Mouse (Mus musculus) stomach, embryonic 16.5 days (tissue): ENCODE results near the gene Gemin2. TPM values are rescaled to one million over a fixed set of nuclear protein-coding genes. Genes with fewer than 3 reads are reported as not detected.
"Not testable (repeated sequence)": the region's sequence is repeated elsewhere in the genome, so short reads cannot be mapped to it uniquely, and the experiment has no call there.

Experiments used
- ATAC-seq: fragments of 200-750 bp; cut with Nextera tagmentation; 2 replicates; pipeline ENCODE4 v1.8.0; 2017; ENCODE audit warnings: moderate number of reproducible peaks, moderate TSS enrichment; ENCODE audit not compliant: insufficient read depth, low FRiP score
- H3K27ac ChIP-seq: fragments of 300-500 bp; sonication (generic); 2 replicates; pipeline ENCODE4 v1.5.1; 2014; ENCODE audit warnings: low read length
- H3K27me3 ChIP-seq: fragments of 300-500 bp; sonication (generic); 2 replicates; pipeline ENCODE4 v1.6.1; 2014; ENCODE audit warnings: low read length, control low read depth, mixed read lengths; ENCODE audit not compliant: control insufficient read depth, insufficient read depth
- H3K36me3 ChIP-seq: fragments of 300-500 bp; sonication (generic); 2 replicates; pipeline ENCODE4 v1.6.1; 2014; ENCODE audit warnings: low read length; ENCODE audit not compliant: control insufficient read depth, insufficient read depth
- H3K4me1 ChIP-seq: fragments of 300-500 bp; sonication (generic); 2 replicates; pipeline ENCODE4 v1.6.1; 2014; ENCODE audit warnings: low read length, control low read depth, mixed read lengths; ENCODE audit not compliant: control insufficient read depth, insufficient read depth
- H3K4me2 ChIP-seq: fragments of 300-500 bp; sonication (generic); 2 replicates; pipeline ENCODE4 v1.6.1; 2014; ENCODE audit warnings: low read depth, low read length, mixed read lengths
- H3K4me3 ChIP-seq: fragments of 300-500 bp; sonication (generic); replicated peaks from 2 replicates; pipeline ENCODE4 v1.5.1; 2014; ENCODE audit warnings: mild to moderate bottlenecking, low read length
- H3K9ac ChIP-seq: fragments of 300-500 bp; sonication (generic); 2 replicates; pipeline ENCODE4 v1.6.1; 2014; ENCODE audit warnings: low read length
- H3K9me3 ChIP-seq: fragments of 300-500 bp; sonication (generic); replicated peaks from 2 replicates; pipeline ENCODE4 v1.6.1; 2016; ENCODE audit warnings: low read length, control low read depth; ENCODE audit not compliant: control insufficient read depth
- WGBS: fragments of 180-500 bp; shearing (Covaris S2); extraction: QIAGEN DNeasy Blood & Tissue Kit; methylation state at CpG from one replicate; pipeline ENCODE4 v1.1.7; 2014; 5-methylcytosine and 5-hydroxymethylcytosine counted together
- polyA plus RNA-seq: library from polyadenylated mRNA; unstranded; fragments of >200 nt; fragmentation: Nextera tagmentation; extraction: Ambion mirVana; gene quantifications from 2 replicates; pipeline ENCODE4 v1.2.1, GENCODE M21; 2015

Gene Gemin2
- polyA plus RNA-seq: 21.3 and 25.7 TPM in 2 replicates

DNA sequence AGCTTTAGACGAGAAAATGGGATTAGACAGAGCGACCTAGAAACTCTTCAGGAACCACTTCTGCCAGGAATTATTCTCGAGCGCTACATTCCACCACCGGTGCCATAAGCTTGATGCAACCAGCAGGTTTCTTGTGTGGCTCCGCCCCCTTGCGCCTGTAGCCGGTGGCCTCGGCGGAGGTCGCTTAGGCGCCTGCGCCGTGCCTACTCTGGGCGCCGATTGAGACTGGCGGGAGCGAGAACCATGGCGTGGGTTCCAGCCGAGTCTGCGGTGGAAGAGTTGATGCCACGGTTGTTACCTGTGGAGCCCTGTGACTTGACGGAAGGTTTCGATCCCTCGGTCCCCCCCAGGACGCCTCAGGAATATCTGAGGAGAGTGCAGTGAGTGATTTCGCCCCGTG, at the start of gene Gemin2:
Gene Gemin2 (plus strand): TSS at position 160 of the 400 bp plus-strand sequence.
- ATAC-seq: peak; percentile 71
- H3K4me2 ChIP-seq: peak within 1 kb of the TSS; percentile 90
- H3K4me3 ChIP-seq: peak within 1 kb of the TSS; percentile 92
- H3K27ac ChIP-seq: peak within 1 kb of the TSS; percentile 92
- no peaks in the 10 kb centered on the region for H3K27me3 ChIP-seq
- H3K9me3 ChIP-seq: no peaks in the 10 kb centered on the region
- H3K9ac ChIP-seq: peak within 1 kb of the TSS; percentile 87
- H3K36me3 ChIP-seq: no peaks in the 10 kb centered on the region
- WGBS: under 1% methylated on average over 28 of the region's 28 CpGs
- peaks cover 21% of the 10 kb centered on the region for H3K4me1 ChIP-seq

DNA sequence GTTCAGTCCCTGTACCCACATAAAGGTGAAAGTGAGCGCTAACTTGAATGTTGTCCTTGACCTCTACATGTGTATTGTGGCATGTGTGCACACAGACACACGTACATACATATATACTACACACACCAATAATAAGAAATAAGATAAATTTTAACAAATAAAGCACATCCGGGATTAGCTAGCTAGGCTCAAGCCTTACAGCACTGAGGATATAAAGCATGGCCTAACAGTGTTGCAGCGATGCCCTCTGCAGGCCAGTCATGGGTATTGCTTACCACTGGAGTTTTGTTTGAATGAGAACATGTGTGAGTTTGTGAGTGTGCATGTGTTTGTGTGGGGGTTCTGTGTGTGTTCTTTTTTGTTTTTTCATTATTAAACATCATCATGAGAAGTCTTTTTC, 48.6 kb upstream of the Gemin2 start:
- no peak overlapping the region for H3K27ac ChIP-seq
- H3K36me3 ChIP-seq: peaks cover 35% of the 10 kb centered on the region; the same call in 1 of the 2 replicates
- no peaks in the 10 kb centered on the region for H3K9me3 ChIP-seq
- no peak for ATAC-seq
- H3K27me3 ChIP-seq: no peaks in the 10 kb centered on the region
- H3K4me1 ChIP-seq: no peaks in the 10 kb centered on the region
- H3K4me2 ChIP-seq: no peak overlapping the region
- no peak overlapping the region for H3K4me3 ChIP-seq
- H3K9ac ChIP-seq: no peak overlapping the region
- WGBS: 67% methylated on average over 4 of the region's 4 CpGs

DNA sequence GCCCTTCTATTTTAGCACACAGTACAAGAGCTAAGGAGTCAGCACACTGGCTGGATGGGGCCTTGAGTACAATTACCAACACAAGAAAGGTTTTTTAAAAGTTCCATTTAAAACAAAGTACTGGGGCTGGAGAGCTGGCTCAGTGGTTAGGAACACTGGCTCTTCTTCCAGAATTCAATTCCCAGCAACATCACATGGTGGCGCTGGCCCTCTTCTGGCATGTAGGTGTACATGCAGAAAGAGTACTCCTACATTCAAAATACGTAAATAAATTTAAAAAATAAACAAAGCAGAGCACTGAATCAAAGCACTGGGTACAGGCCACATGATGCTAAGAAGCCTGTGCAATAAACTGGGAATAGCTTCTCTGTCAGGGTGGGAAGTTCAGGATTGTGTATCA, 36.2 kb upstream of the Gemin2 start:
- ATAC-seq: no peak
- no peak overlapping the region for H3K9ac ChIP-seq
- no peaks in the 10 kb centered on the region for H3K27me3 ChIP-seq
- no peaks in the 10 kb centered on the region for H3K4me1 ChIP-seq
- H3K4me2 ChIP-seq: no peak overlapping the region
- peaks cover 23% of the 10 kb centered on the region for H3K36me3 ChIP-seq
- no peak overlapping the region for H3K4me3 ChIP-seq
- no peak overlapping the region for H3K27ac ChIP-seq
- no peaks in the 10 kb centered on the region for H3K9me3 ChIP-seq
- 84% methylated on average over 2 of the region's 2 CpGs for WGBS

DNA sequence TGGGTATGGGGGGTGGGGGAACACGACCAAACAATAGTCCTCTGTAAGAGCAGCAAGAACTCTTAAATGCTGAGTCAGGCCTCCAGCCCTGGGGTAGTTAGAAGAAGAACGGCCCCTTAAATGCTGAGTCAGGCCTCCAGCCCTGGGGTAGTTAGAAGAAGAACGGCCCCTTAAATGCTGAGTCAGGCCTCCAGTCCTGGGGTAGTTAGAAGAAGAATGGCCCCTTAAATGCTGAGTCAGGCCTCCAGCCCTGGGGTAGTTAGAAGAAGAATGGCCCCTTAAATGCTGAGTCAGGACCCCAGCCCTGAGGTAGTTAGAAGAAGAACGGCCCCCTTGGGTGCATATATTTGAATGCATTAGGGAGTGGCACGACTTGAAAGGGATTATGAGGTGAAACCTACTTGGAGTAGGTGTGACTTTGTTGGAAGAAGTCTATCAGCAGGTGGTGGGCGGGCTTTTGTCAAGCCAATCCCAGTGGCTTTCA, 32.0 kb upstream of the Gemin2 start:
- not testable (repeated sequence) for H3K4me2 ChIP-seq, H3K4me3 ChIP-seq, ATAC-seq, H3K27ac ChIP-seq, H3K27me3 ChIP-seq, H3K9ac ChIP-seq, H3K4me1 ChIP-seq, H3K9me3 ChIP-seq
- WGBS: 74% methylated on average over 6 of the region's 6 CpGs
- H3K36me3 ChIP-seq: peaks cover 35% of the 10 kb centered on the region

DNA sequence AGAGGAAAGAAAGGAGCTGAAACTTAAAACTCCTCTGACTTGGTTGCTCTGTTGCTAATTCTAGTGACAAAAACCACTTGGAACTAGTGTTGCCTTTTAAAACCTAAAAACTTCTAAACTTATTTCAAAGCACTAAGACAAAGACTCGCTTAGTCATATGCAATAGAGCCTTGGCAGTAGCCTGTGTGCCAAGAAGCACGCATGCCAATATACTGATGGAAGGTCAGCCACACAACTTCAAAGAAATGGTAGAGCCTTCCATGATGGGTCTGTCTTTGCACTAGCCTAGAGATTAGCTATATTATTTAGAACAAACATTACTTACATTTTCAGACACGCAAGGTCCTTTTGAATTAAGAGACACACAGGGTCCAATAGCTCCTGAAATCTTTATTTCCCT, 27.4 kb upstream of the Gemin2 start:
- H3K36me3 ChIP-seq: peaks cover 18% of the 10 kb centered on the region; the same call in 1 of the 2 replicates
- H3K9me3 ChIP-seq: no peaks in the 10 kb centered on the region
- no peaks in the 10 kb centered on the region for H3K4me1 ChIP-seq
- no peak overlapping the region for H3K9ac ChIP-seq
- H3K27me3 ChIP-seq: no peaks in the 10 kb centered on the region
- H3K4me3 ChIP-seq: no peak overlapping the region
- no peak overlapping the region for H3K4me2 ChIP-seq
- no peak overlapping the region for H3K27ac ChIP-seq
- WGBS: 98% methylated on average over 3 of the region's 3 CpGs
- no peak for ATAC-seq

DNA sequence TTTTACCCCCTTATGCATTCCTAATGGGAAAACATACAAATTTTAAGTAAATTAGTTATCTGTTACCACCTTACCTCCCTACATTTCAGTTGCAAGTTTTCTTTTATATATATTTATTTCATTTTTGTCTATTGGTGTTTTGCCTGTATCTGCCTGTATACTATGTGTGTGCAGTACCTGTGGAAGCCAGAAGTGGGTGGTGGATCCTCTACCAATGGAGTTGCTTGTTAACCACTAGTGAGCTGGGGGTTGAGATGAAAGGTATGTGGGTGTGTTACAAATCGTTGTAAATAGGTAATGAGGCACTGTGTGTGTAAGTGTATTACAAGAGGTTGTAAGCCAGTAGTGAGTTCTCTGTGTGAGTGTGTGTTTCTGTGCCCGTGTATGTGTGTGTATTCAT, 2.7 kb upstream of the Gemin2 start:
- no peaks in the 10 kb centered on the region for H3K9me3 ChIP-seq
- peak overlapping the region; percentile 92 for H3K4me3 ChIP-seq
- no peak overlapping the region for H3K27ac ChIP-seq
- peaks cover 12% of the 10 kb centered on the region for H3K36me3 ChIP-seq
- H3K4me2 ChIP-seq: peak overlapping the region; percentile 81
- peaks cover 27% of the 10 kb centered on the region for H3K4me1 ChIP-seq
- no peak for ATAC-seq
- no peak overlapping the region for H3K9ac ChIP-seq
- H3K27me3 ChIP-seq: no peaks in the 10 kb centered on the region
- WGBS: 68% methylated on average over 2 of the region's 2 CpGs

DNA sequence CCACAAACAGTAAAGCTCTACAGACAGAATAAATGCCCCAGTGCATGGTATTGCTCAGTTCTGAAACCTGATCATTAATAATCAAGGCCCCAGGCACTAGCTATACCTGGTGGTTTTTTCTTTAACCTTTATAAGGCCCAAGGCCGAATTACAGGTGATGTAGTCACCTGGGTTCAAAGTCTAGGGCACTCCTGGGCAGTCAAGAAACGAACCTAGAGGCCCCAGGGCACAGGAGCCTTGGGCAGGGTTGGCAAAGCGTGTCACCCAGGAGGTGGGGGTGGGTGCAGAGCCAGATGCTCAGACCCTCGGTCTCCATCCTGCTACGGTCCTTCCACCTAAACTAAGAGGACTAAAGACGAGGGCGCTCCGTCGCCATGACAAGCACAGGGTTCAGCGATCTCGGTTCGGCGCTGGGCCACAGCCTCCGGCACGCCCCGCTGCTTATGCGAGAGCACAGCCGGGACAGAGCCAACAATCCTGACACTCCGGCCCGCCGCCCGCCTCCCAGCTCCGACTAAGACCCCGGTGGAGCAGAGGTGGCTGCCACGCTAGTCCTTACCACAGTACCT, 1.8 kb upstream of the Gemin2 start:
- peak overlapping the region; percentile 94 for H3K9ac ChIP-seq
- H3K4me3 ChIP-seq: peak overlapping the region; percentile 92
- H3K4me2 ChIP-seq: peak overlapping the region; percentile 81
- H3K9me3 ChIP-seq: no peaks in the 10 kb centered on the region
- WGBS: under 1% methylated on average over 25 of the region's 25 CpGs
- peaks cover 27% of the 10 kb centered on the region for H3K4me1 ChIP-seq
- ATAC-seq: peak; percentile 16
- H3K27me3 ChIP-seq: no peaks in the 10 kb centered on the region
- H3K36me3 ChIP-seq: peaks cover 4% of the 10 kb centered on the region; the same call in 1 of the 2 replicates
- H3K27ac ChIP-seq: peak overlapping the region; percentile 96

DNA sequence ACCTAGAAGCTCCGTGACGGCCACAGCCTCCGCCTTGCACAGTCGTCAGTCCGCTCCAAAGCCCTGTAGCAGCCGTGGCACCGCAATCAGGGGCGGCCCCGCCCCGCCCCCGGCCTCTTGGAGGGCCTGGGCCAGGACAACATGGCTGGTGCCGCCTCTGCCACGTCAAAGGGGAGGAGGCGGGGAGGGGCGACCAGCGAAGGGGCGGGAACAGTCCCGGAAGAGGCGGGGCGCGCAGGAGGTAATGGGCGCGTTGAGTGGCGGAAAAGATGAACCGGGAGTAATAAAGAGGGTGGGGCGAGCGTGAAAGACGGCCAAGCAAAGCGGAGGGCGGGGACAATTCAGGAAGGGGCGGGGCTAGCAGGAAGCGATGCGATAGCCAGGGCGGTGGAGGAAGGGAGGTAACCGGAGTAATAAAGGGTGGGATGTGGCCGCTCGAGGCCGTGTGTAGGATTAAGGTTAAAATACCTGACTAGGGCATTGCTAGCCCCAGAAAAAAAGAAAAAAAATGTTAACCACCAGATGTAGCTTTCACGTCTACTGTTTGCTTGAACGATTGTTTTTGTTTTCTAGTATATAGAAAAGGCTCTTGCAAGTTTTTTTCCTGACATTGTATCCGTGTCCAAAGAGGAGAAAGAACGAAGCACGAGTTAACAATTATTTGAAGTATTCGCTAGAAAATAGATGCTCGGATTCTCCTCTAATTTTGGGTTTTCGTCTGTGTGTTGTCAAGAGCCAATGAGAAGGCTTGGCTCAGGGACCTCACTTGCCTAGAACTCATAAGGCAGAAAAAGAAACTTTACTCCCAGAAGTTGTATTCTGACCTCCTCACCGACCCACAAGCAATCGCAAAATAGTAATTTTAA, 1.1 kb upstream of the Gemin2 start, which contains the start of gene Sec23a:
Gene Sec23a (minus strand): TSS at position 174 of the 866 bp plus-strand sequence.
- peak; percentile 97 for ATAC-seq
- no peaks in the 10 kb centered on the region for H3K36me3 ChIP-seq
- H3K4me2 ChIP-seq: peak within 1 kb of the TSS; percentile 90
- H3K27ac ChIP-seq: peak within 1 kb of the TSS; percentile 96
- peaks cover 27% of the 10 kb centered on the region for H3K4me1 ChIP-seq
- H3K9me3 ChIP-seq: no peaks in the 10 kb centered on the region
- peak within 1 kb of the TSS; percentile 92 for H3K4me3 ChIP-seq
- H3K9ac ChIP-seq: peak within 1 kb of the TSS; percentile 94
- under 1% methylated on average over 48 of the region's 48 CpGs for WGBS
- H3K27me3 ChIP-seq: no peaks in the 10 kb centered on the region

DNA sequence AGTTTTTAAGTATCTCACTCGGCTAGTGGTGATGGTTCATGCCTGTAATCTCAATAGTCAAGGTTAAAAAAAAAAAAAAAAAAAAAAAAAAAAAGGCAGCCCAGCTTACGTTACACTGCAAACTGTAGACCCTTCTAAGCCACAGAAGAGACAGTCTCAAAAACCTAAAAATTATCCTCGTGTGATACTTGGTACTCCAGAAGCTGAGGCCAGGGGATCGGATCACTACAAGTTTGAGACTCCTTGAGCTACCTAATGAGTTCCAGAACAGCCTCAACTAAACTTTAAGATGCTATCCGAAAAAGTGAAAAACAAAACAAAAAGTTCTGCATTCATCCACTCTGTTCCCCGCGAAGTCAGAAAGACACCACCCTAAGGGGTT, 492 bp upstream of the Gemin2 start:
- Histone ChIP-seq H3K4me3 (peak overlapping the region; percentile 92), H3K9me3 (no peaks in the 10 kb centered on the region), H3K27me3 (no peaks in the 10 kb centered on the region), H3K4me2 (peak overlapping the region; percentile 90), H3K36me3 (no peaks in the 10 kb centered on the region), H3K27ac (peak overlapping the region; percentile 92), H3K9ac (peak overlapping the region; percentile 87), H3K4me1 (peaks cover 26% of the 10 kb centered on the region)
- 2% methylated on average over 7 of the region's 7 CpGs for WGBS
- no peak for ATAC-seq
